8 mouse cellular contexts compared by ENCODE assay signal in the genomic region with DNA sequence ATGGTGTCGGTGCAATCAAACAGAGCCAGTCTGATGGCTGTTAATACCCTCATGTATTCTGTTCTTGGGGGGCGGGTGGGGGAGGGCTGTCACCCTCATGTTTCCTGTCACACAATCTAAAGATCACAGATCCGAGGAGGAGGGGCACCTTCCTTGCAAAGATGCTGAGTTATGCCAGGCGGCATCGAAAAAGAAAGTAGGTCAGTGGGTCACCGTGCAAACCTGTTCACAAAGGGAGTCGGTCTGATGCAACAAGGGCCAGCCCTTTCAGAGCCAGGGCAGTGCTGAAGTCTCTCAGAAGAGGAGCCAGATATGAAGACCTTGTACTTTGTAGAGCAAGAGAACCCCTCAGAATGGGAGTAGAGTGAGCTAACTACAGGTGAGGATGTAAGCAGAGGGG. TPM values are rescaled to one million over a fixed set of nuclear protein-coding genes. Genes with fewer than 3 reads are reported as not detected.
DNase-seq lines count a peak whose midpoint lies in the region; ATAC-seq lines count a peak whose summit lies in the region.

No protein-coding gene starts in this region.

- no peaks in the 10 kb centered on the region for H3K36me3 ChIP-seq in heart, embryonic 11.5 days (ENCODE audit: control insufficient read depth, insufficient read depth, low read length)

- no peak overlapping the region for H3K4me3 ChIP-seq in heart, embryonic 11.5 days (ENCODE audit: low read depth, low read length)

- no peak overlapping the region for H3K4me2 ChIP-seq in heart, embryonic 11.5 days

- no peak for ATAC-seq in heart, embryonic 11.5 days (replicated peaks; ENCODE audit: insufficient number of reproducible peaks, low FRiP score, low TSS enrichment)

- WGBS in heart, embryonic 11.5 days (ENCODE audit: insufficient replicate concordance) = 57% methylated on average over 7 of the region's 7 CpGs

- H3K9me3 ChIP-seq in heart, embryonic 11.5 days (replicated peaks; ENCODE audit: control insufficient read depth, low read length) = no peaks in the 10 kb centered on the region

- H3K27ac ChIP-seq in heart, embryonic 11.5 days (ENCODE audit: low read depth, low read length) = no peak overlapping the region

- DNase-seq in adrenal gland, adult 8-10 months = peak; percentile 15
- DNase-seq in adrenal gland, postnatal 25 days = no peak
- peak; percentile 15 to 17 for DNase-seq in urinary bladder, postnatal 36 days (ENCODE audit: low spot score in 2 of 2)
- no peak for DNase-seq in urinary bladder, postnatal 14 days (ENCODE audit: low spot score)
- peak; percentile 8 for DNase-seq in lung, postnatal 14 days
- DNase-seq in thymus, postnatal 4 days = peak; percentile 79
- no peak for DNase-seq in layer of hippocampus, adult 9-10 months (ENCODE audit: low spot score)

- no peaks in the 10 kb centered on the region for H3K4me1 ChIP-seq in heart, embryonic 11.5 days (ENCODE audit: control insufficient read depth, insufficient read depth, low read length)

- 0 out of 2 replicates have a peak, but pooled peaks cover 6% of the 10 kb centered on the region for H3K27me3 ChIP-seq in heart, embryonic 11.5 days (ENCODE audit: control insufficient read depth, insufficient read depth, low read length)

- H3K9ac ChIP-seq in heart, embryonic 11.5 days (ENCODE audit: low read depth, low read length) = no peak overlapping the region

RNA-seq across cellular contexts. Expression of a gene that starts 39.7 kb away (rescaled TPM):
- total RNA-seq in adrenal gland, adult 8-10 months (2022) = 10 to 100 TPM; 68.9 to 89.3 (median 74.3) TPM
- total RNA-seq in adrenal gland, postnatal 25 days (2021) = 86.8 and 92.9 TPM in 2 replicates
- 145 and 146 TPM in 2 replicates for polyA plus RNA-seq in heart, embryonic 11.5 days (2014; fragmentation: Nextera tagmentation; extraction: Ambion mirVana)

Comparison
In these comparisons a context has a peak if more than half of its experiments do, and no peak if none do; other contexts are left out.
1. DNase-seq: peak in adrenal gland, adult 8-10 months (single experiment), urinary bladder, postnatal 36 days (2 of 2), lung, postnatal 14 days (single experiment) and thymus, postnatal 4 days (single experiment); none in adrenal gland, postnatal 25 days (single experiment), urinary bladder, postnatal 14 days (single experiment) and layer of hippocampus, adult 9-10 months (single experiment).